Mouse (Mus musculus): Measurements from ENCODE around the gene Brinp2.

Gene Brinp2

GRCm38 (mm10) chr1:158221048-158221447 is 135.1 kb downstream of the Brinp2 start:
- no peak for DNase-seq (ENCODE audit: low read depth, low spot score)

GRCm38 (mm10) chr1:158220148-158220547 is 136.0 kb downstream of the Brinp2 start:
- no peak for DNase-seq (ENCODE audit: low read depth, low spot score)

GRCm38 (mm10) chr1:158218750-158219149 is 137.4 kb downstream of the Brinp2 start:
- no peak for DNase-seq (ENCODE audit: low read depth, low spot score)

GRCm38 (mm10) chr1:158218294-158218693 is 137.8 kb downstream of the Brinp2 start:
- DNase-seq (ENCODE audit: low read depth, low spot score) = no peak

GRCm38 (mm10) chr1:158215581-158215980 is 140.5 kb downstream of the Brinp2 start:
- no peak for DNase-seq (ENCODE audit: low read depth, low spot score)

- no peak for DNase-seq (ENCODE audit: low read depth, low spot score)
Measured at GRCm38 (mm10) chr1:158214743-158215142, 141.4 kb downstream of the Brinp2 start.

- DNase-seq (ENCODE audit: low read depth, low spot score) = no peak
Measured at GRCm38 (mm10) chr1:158213736-158214135, 142.4 kb downstream of the Brinp2 start.

- DNase-seq (ENCODE audit: low read depth, low spot score) = no peak
Measured at GRCm38 (mm10) chr1:158207620-158208019, 148.5 kb downstream of the Brinp2 start.

GRCm38 (mm10) chr1:158202932-158203331 is 153.2 kb downstream of the Brinp2 start:
- no peak for DNase-seq (ENCODE audit: low read depth, low spot score)

Measured in CD4-positive helper T cell, adult 2 months (primary cell).